Mouse (Mus musculus) yolk sac, embryonic 10.5 days (tissue): ENCODE results near the gene Cacna2d2.

Source experiments
- DNase-seq: peaks from one replicate; pipeline ENCODE4 v3.0.0-alpha.2; 2017; ENCODE audit warnings: low spot score

Gene Cacna2d2

GRCm38 (mm10) chr9:107403116-107403515 lies 3.7 kb downstream of the Cacna2d2 start:
- DNase-seq = no peak

- DNase-seq = no peak
Observed at GRCm38 (mm10) chr9:107409449-107409848, 10.0 kb downstream of the Cacna2d2 start.

GRCm38 (mm10) chr9:107417106-107417505 lies 17.7 kb downstream of the Cacna2d2 start:
- no peak for DNase-seq

- no peak for DNase-seq
Observed at GRCm38 (mm10) chr9:107419491-107420244, 20.3 kb downstream of the Cacna2d2 start.

- no peak for DNase-seq
Observed at GRCm38 (mm10) chr9:107420898-107421297, 21.5 kb downstream of the Cacna2d2 start.

- no peak for DNase-seq
Observed at GRCm38 (mm10) chr9:107422878-107423277, 23.5 kb downstream of the Cacna2d2 start.

GRCm38 (mm10) chr9:107424485-107425175 lies 25.2 kb downstream of the Cacna2d2 start:
- no peak for DNase-seq

- DNase-seq = no peak
Observed at GRCm38 (mm10) chr9:107427876-107428275, 28.5 kb downstream of the Cacna2d2 start.

- no peak for DNase-seq
Observed at GRCm38 (mm10) chr9:107428451-107429186, 29.2 kb downstream of the Cacna2d2 start.

- DNase-seq = no peak
Observed at GRCm38 (mm10) chr9:107430445-107430844, 31.0 kb downstream of the Cacna2d2 start.

GRCm38 (mm10) chr9:107432546-107432945 lies 33.1 kb downstream of the Cacna2d2 start:
- no peak for DNase-seq

- no peak for DNase-seq
Observed at GRCm38 (mm10) chr9:107434851-107435250, 35.4 kb downstream of the Cacna2d2 start.

- no peak for DNase-seq
Observed at GRCm38 (mm10) chr9:107435285-107435684, 35.9 kb downstream of the Cacna2d2 start.

GRCm38 (mm10) chr9:107442891-107443290 lies 43.5 kb downstream of the Cacna2d2 start:
- DNase-seq = no peak

GRCm38 (mm10) chr9:107443324-107443723 lies 43.9 kb downstream of the Cacna2d2 start:
- no peak for DNase-seq

GRCm38 (mm10) chr9:107445011-107445471 lies 45.6 kb downstream of the Cacna2d2 start:
- DNase-seq = no peak

GRCm38 (mm10) chr9:107448805-107449517 lies 49.5 kb downstream of the Cacna2d2 start:
- no peak for DNase-seq

GRCm38 (mm10) chr9:107451400-107451799 lies 52.0 kb downstream of the Cacna2d2 start:
- DNase-seq = no peak

- no peak for DNase-seq
Observed at GRCm38 (mm10) chr9:107451891-107452521, 52.6 kb downstream of the Cacna2d2 start.

GRCm38 (mm10) chr9:107452552-107452951 lies 53.1 kb downstream of the Cacna2d2 start:
- no peak for DNase-seq

GRCm38 (mm10) chr9:107453151-107453550 lies 53.7 kb downstream of the Cacna2d2 start:
- no peak for DNase-seq
